Mouse (Mus musculus) activated CD4-positive, CD25-positive, alpha-beta regulatory T cell, adult 4 months (primary cell): ENCODE data around the gene Rsu1. TPM values are rescaled to one million over a fixed set of nuclear protein-coding genes. Genes with fewer than 3 reads are reported as not detected.

Source experiments
- ATAC-seq: one replicate; pipeline ENCODE4 v1.8.0; 2017
- polyA plus RNA-seq, 2 experiments: library from polyadenylated mRNA; unstranded; fragments of 100-300 nt; shearing (Covaris generic); gene quantifications; one replicate each; pipeline ENCODE4 v1.2.1; 2017

Rsu1 gene
- polyA plus RNA-seq, 2 experiments from 2014 or later = 73.2 to 78.3 TPM

GRCm38 (mm10) chr2:13044555-13044954, 226.7 kb downstream of the Rsu1 start:
- no peak for ATAC-seq

- no peak for ATAC-seq
Observed at GRCm38 (mm10) chr2:13039785-13040184, 231.4 kb downstream of the Rsu1 start.

GRCm38 (mm10) chr2:13038772-13039171, 232.4 kb downstream of the Rsu1 start:
- ATAC-seq = no peak

Other genes starting within 250 kb of the Rsu1 start
- under 1 TPM; 0.05 to 0.15 TPM for gene Cubn, start 220.4 kb upstream of the Rsu1 start, polyA plus RNA-seq